Mouse (Mus musculus): ENCODE measurements around the gene Ttc6. TPM values are rescaled to one million over a fixed set of nuclear protein-coding genes. Genes with fewer than 3 reads are reported as not detected.

Gene Ttc6
- polyA plus RNA-seq, 1 experiment from 2014 or later: 0.09 TPM

GRCm38 (mm10) chr12:57764720-57765119 is 200.8 kb downstream of the Ttc6 start:
- no peak overlapping the region for H3K27ac ChIP-seq (ENCODE audit: low read length)
- no peaks in the 10 kb centered on the region for H3K36me3 ChIP-seq (ENCODE audit: control insufficient read depth, insufficient read depth)
- H3K4me3 ChIP-seq (ENCODE audit: low read length): no peak overlapping the region
- H3K27me3 ChIP-seq (ENCODE audit: control insufficient read depth, insufficient read depth, low read length): no peaks in the 10 kb centered on the region
- H3K4me2 ChIP-seq (ENCODE audit: low read depth, low read length): no peak overlapping the region
- no peak for ATAC-seq (replicated peaks; ENCODE audit: extremely low read depth, insufficient read depth, low FRiP score)
- H3K9me3 ChIP-seq (replicated peaks; ENCODE audit: control insufficient read depth, low read length): no peaks in the 10 kb centered on the region
- 71% methylated on average over 7 of the region's 7 CpGs for WGBS
- no peak overlapping the region for H3K9ac ChIP-seq (ENCODE audit: low read length)
- H3K4me1 ChIP-seq (ENCODE audit: control insufficient read depth, insufficient read depth, low read length): no peaks in the 10 kb centered on the region

GRCm38 (mm10) chr12:57776290-57776997 is 212.5 kb downstream of the Ttc6 start:
- Histone ChIP-seq H3K36me3 (ENCODE audit: control insufficient read depth, insufficient read depth) (no peaks in the 10 kb centered on the region), H3K27me3 (ENCODE audit: control insufficient read depth, insufficient read depth, low read length) (no peaks in the 10 kb centered on the region), H3K4me2 (ENCODE audit: low read depth, low read length) (peak overlapping the region; percentile 52), H3K4me3 (ENCODE audit: low read length) (0 out of 2 replicates have a peak overlapping the region, but pooled peaks have one; percentile 6), H3K9ac (ENCODE audit: low read length) (no peak overlapping the region), H3K4me1 (ENCODE audit: control insufficient read depth, insufficient read depth, low read length) (peaks cover 3% of the 10 kb centered on the region; the same call in 1 of the 2 replicates), H3K27ac (ENCODE audit: low read length) (no peak overlapping the region; the same call in 1 of the 2 replicates), H3K9me3 (replicated peaks; ENCODE audit: control insufficient read depth, low read length) (no peaks in the 10 kb centered on the region)
- ATAC-seq (replicated peaks; ENCODE audit: extremely low read depth, insufficient read depth, low FRiP score): no peak; the same call in 1 of the 2 replicates
- 15% methylated on average over 12 of the region's 12 CpGs for WGBS

- Histone ChIP-seq H3K4me1 (ENCODE audit: control insufficient read depth, insufficient read depth, low read length) (no peaks in the 10 kb centered on the region; the same call in 1 of the 2 replicates), H3K4me2 (ENCODE audit: low read depth, low read length) (no peak overlapping the region), H3K36me3 (ENCODE audit: control insufficient read depth, insufficient read depth) (no peaks in the 10 kb centered on the region), H3K9me3 (replicated peaks; ENCODE audit: control insufficient read depth, low read length) (no peaks in the 10 kb centered on the region), H3K27ac (ENCODE audit: low read length) (no peak overlapping the region), H3K4me3 (ENCODE audit: low read length) (no peak overlapping the region), H3K27me3 (ENCODE audit: control insufficient read depth, insufficient read depth, low read length) (no peaks in the 10 kb centered on the region), H3K9ac (ENCODE audit: low read length) (no peak overlapping the region)
- WGBS: 72% methylated on average over 5 of the region's 5 CpGs
- no peak for ATAC-seq (replicated peaks; ENCODE audit: extremely low read depth, insufficient read depth, low FRiP score)
Observed at GRCm38 (mm10) chr12:57781926-57782325, 218.0 kb downstream of the Ttc6 start.

GRCm38 (mm10) chr12:57787471-57787870 is 223.6 kb downstream of the Ttc6 start:
- Histone ChIP-seq H3K27me3 (ENCODE audit: control insufficient read depth, insufficient read depth, low read length) (no peaks in the 10 kb centered on the region), H3K9ac (ENCODE audit: low read length) (no peak overlapping the region), H3K4me1 (ENCODE audit: control insufficient read depth, insufficient read depth, low read length) (no peaks in the 10 kb centered on the region), H3K9me3 (replicated peaks; ENCODE audit: control insufficient read depth, low read length) (no peaks in the 10 kb centered on the region), H3K27ac (ENCODE audit: low read length) (no peak overlapping the region), H3K36me3 (ENCODE audit: control insufficient read depth, insufficient read depth) (no peaks in the 10 kb centered on the region), H3K4me2 (ENCODE audit: low read depth, low read length) (no peak overlapping the region), H3K4me3 (ENCODE audit: low read length) (no peak overlapping the region)
- ATAC-seq (replicated peaks; ENCODE audit: extremely low read depth, insufficient read depth, low FRiP score): no peak
- 18% methylated on average over 5 of the region's 5 CpGs for WGBS

Other genes with a start within 250 kb of the Ttc6 start
- gene Foxa1, start 17.2 kb upstream of the Ttc6 start, polyA plus RNA-seq (2015; fragmentation: Nextera tagmentation; extraction: Ambion mirVana): 0.18 and 0.74 TPM in 2 replicates

Measured in heart, embryonic 16.5 days (tissue).